ENCODE assay signal across 10 mouse cellular contexts in the genomic region with DNA sequence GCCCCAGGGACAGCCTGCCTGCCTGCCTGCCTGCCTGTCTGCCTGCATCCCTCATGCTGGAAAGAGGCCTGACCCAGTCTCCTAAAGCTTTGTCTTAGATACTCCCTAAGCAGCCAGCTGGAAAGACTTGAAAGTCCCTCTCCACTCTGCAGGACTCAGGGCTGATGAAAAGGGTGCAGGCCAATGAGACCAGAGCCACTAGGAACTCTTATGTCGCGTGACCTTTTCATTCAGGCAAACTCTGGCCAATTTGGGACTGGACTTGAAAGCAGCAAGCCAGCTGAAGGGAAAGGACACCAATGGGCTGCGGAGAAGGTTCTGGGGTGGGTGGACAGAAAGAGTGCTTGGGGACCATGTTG. TPM values are rescaled to one million over a fixed set of nuclear protein-coding genes. Genes with fewer than 3 reads are reported as not detected.
DNase-seq lines count a peak whose midpoint lies in the region; ATAC-seq and TF ChIP-seq lines count a peak whose summit lies in the region.
"Had no signal": no experiment of that assay in that cellular context is flagged by ENCODE, and none has a peak within 500 bp of the region (broad histone marks: within the 10 kb centered on the region; RNA-seq: fewer than 3 reads in every experiment).

No protein-coding gene starts in this region.

- no peaks in the 10 kb centered on the region for H3K27me3 ChIP-seq in neural tube, embryonic 11.5 days (ENCODE audit: control insufficient read depth, insufficient read depth, low read length)
- no peaks in the 10 kb centered on the region for H3K27me3 ChIP-seq in hindbrain, embryonic 15.5 days

- no peak for TF ChIP-seq CTCF in gastrocnemius, adult 2 months (IDR thresholded peaks at IDR 0.05)

- no peaks in the 10 kb centered on the region for H3K36me3 ChIP-seq in neural tube, embryonic 11.5 days (ENCODE audit: control insufficient read depth, insufficient read depth, low read length)
- peaks cover 5% of the 10 kb centered on the region; the same call in 1 of the 2 replicates for H3K36me3 ChIP-seq in hindbrain, embryonic 15.5 days

- no peaks in the 10 kb centered on the region for H3K9me3 ChIP-seq in neural tube, embryonic 11.5 days (ENCODE audit: control insufficient read depth, low read length)
- H3K9me3 ChIP-seq in hindbrain, embryonic 15.5 days: no peaks in the 10 kb centered on the region

- H3K4me2 ChIP-seq in neural tube, embryonic 11.5 days (ENCODE audit: low read depth): no peak overlapping the region
- no peak overlapping the region for H3K4me2 ChIP-seq in hindbrain, embryonic 15.5 days

- peaks cover 18% of the 10 kb centered on the region for H3K4me1 ChIP-seq in neural tube, embryonic 11.5 days (ENCODE audit: control insufficient read depth, insufficient read depth, low read length)
- H3K4me1 ChIP-seq in hindbrain, embryonic 15.5 days (replicated peaks): peaks cover 72% of the 10 kb centered on the region

- H3K27ac ChIP-seq in gastrocnemius, adult 2 months: peak overlapping the region; percentile 52
- peak overlapping the region; percentile 45; the same call in 1 of the 2 replicates for H3K27ac ChIP-seq in neural tube, embryonic 11.5 days (ENCODE audit: low read depth, low read length)
- peak overlapping the region; percentile 47 for H3K27ac ChIP-seq in hindbrain, embryonic 15.5 days (replicated peaks)
- H3K27ac ChIP-seq: macrophage had no signal

- no peak overlapping the region for H3K4me3 ChIP-seq in gastrocnemius, adult 2 months
- no peak overlapping the region for H3K4me3 ChIP-seq in neural tube, embryonic 11.5 days (ENCODE audit: low read depth, low read length)
- H3K4me3 ChIP-seq in hindbrain, embryonic 15.5 days: no peak overlapping the region

- peak; percentile 19 for DNase-seq in gastrocnemius, adult 2 months
- DNase-seq in gastrocnemius, postnatal 10 days: no peak
- DNase-seq in neural tube, embryonic 11.5 days (ENCODE audit: low spot score): no peak
- no peak for DNase-seq in neural tube, embryonic 10.5 days (ENCODE audit: extremely low spot score, low spot score)
- peak; percentile 49 for DNase-seq in retina, embryonic 14.5 days (ENCODE audit: low spot score)
- DNase-seq in adrenal gland, postnatal 36 days: no peak

- no peak for ATAC-seq in neural tube, embryonic 11.5 days (ENCODE audit: insufficient read depth, low FRiP score, low TSS enrichment)
- no peak; the same call in 1 of the 2 replicates for ATAC-seq in hindbrain, embryonic 15.5 days (ENCODE audit: low FRiP score, low read depth)
- no peak for ATAC-seq in erythroid progenitor cell, adult 5-6 weeks (replicated peaks; ENCODE audit: low FRiP score, poor library complexity, severe bottlenecking)
- ATAC-seq: CD4-positive, CD25-positive, alpha-beta regulatory T cell, adult 4 months had no signal

- WGBS in neural tube, embryonic 11.5 days: 49% methylated on average over 3 of the region's 3 CpGs
- WGBS in hindbrain, embryonic 15.5 days: 53% methylated on average over 3 of the region's 3 CpGs

- intact Hi-C loops in gastrocnemius, adult 2 months (cut with DNase I): no loop called here

- H3K9ac ChIP-seq in neural tube, embryonic 11.5 days (ENCODE audit: low read length): no peak overlapping the region
- H3K9ac ChIP-seq in hindbrain, embryonic 15.5 days: no peak overlapping the region

RNA-seq across cellular contexts. Expression of a gene that starts 47.7 kb away (rescaled TPM):
- total RNA-seq in gastrocnemius, adult 2 months (2021): 10 to 100 TPM; 21.4 to 31.0 TPM
- total RNA-seq in gastrocnemius, postnatal 10 days (2021): 10 to 100 TPM; 12.5 to 17.6 TPM
- 3.3 and 3.7 TPM in 2 replicates for polyA plus RNA-seq in neural tube, embryonic 11.5 days (2014; fragmentation: Nextera tagmentation; extraction: Ambion mirVana)
- 4.5 and 5.2 TPM in 2 replicates for polyA plus RNA-seq in hindbrain, embryonic 15.5 days (2015; fragmentation: Nextera tagmentation; extraction: Ambion mirVana)
- total RNA-seq in erythroid progenitor cell, adult 5-6 weeks (2015; ENCODE audit: low replicate concordance): 2.1 and 4.0 TPM in 2 replicates
- total RNA-seq in erythroid progenitor cell, adult 5-6 weeks (2017; ENCODE audit: low replicate concordance): 0.64 and 1.4 TPM in 2 replicates
- total RNA-seq in adrenal gland, postnatal 36 days (2021): 1 to 10 TPM; 5.6 to 7.7 TPM
- polyA plus RNA-seq: CD4-positive, CD25-positive, alpha-beta regulatory T cell, adult 4 months had no signal

Comparison
In these comparisons a context has a peak if more than half of its experiments do, and no peak if none do; other contexts are left out.
1. DNase-seq: peak in gastrocnemius, adult 2 months (single experiment) and retina, embryonic 14.5 days (single experiment); none in gastrocnemius, postnatal 10 days (single experiment), neural tube, embryonic 11.5 days (single experiment), neural tube, embryonic 10.5 days (single experiment) and adrenal gland, postnatal 36 days (0 of 2).
2. Peak in every context shown above with its lines, with median percentiles within 50 percentile points of each other: H3K27ac ChIP-seq.